Mouse (Mus musculus): ENCODE data around the gene Ubald2. TPM values are rescaled to one million over a fixed set of nuclear protein-coding genes. Genes with fewer than 3 reads are reported as not detected.

Ubald2 gene
- polyA plus RNA-seq, 1 experiment from 2014 or later, result 67.6 TPM

DNA sequence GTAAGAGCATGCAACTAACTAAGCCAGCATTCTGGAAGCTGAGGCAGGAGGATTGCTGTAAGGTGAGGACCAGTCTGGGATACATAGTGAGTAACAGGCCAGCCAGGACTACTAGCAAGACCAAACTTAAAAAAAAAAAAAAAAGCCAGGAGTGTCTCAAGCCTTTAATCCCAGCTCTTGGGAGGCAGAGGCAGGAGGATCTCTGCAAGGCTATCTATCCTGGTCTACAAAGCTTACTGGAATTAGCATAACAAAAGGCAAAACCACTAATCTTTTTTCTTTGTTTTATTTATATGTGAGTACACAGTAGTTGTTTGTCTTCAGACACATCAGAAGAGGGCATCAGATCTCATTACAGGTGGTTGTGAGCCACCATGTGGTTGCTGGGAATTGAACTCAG, 54.3 kb downstream of the Ubald2 start:
- DNase-seq (ENCODE audit: low spot score), result no peak
- no peak overlapping the region for H3K9ac ChIP-seq
- no peaks in the 10 kb centered on the region for H3K27me3 ChIP-seq (ENCODE audit: control insufficient read depth, insufficient read depth, low read length)
- H3K9me3 ChIP-seq (ENCODE audit: control insufficient read depth, low read length), result no peaks in the 10 kb centered on the region
- no peak for ATAC-seq (ENCODE audit: low FRiP score)
- H3K4me2 ChIP-seq (replicated peaks), result no peak overlapping the region
- peaks cover 10% of the 10 kb centered on the region for H3K4me1 ChIP-seq (replicated peaks; ENCODE audit: control insufficient read depth, insufficient read depth, low read length)
- no peak overlapping the region for H3K27ac ChIP-seq
- no peak overlapping the region for H3K4me3 ChIP-seq (replicated peaks; ENCODE audit: low read length)
- H3K36me3 ChIP-seq (replicated peaks; ENCODE audit: control insufficient read depth, insufficient read depth), result peaks cover 44% of the 10 kb centered on the region

Other genes starting within 250 kb of the Ubald2 start
- 80.7 and 88.0 TPM in 2 replicates for gene Ten1, start 235.2 kb upstream of the Ubald2 start, polyA plus RNA-seq (2014; fragmentation: Nextera tagmentation; extraction: Ambion mirVana)
- gene Acox1, start 235.0 kb upstream of the Ubald2 start, polyA plus RNA-seq (2014; fragmentation: Nextera tagmentation; extraction: Ambion mirVana), result 67.5 and 75.7 TPM in 2 replicates
- 0.62 and 0.64 TPM in 2 replicates for gene Evpl, start 196.0 kb upstream of the Ubald2 start, polyA plus RNA-seq (2014; fragmentation: Nextera tagmentation; extraction: Ambion mirVana)
- gene Srp68, start 159.9 kb upstream of the Ubald2 start, polyA plus RNA-seq (2014; fragmentation: Nextera tagmentation; extraction: Ambion mirVana), result 52.0 and 54.0 TPM in 2 replicates
- gene Galr2, start 153.2 kb upstream of the Ubald2 start, polyA plus RNA-seq (2014; fragmentation: Nextera tagmentation; extraction: Ambion mirVana), result 0.55 and 0.57 TPM in 2 replicates
- gene Exoc7, start 126.9 kb upstream of the Ubald2 start, polyA plus RNA-seq (2014; fragmentation: Nextera tagmentation; extraction: Ambion mirVana), result 115 and 118 TPM in 2 replicates
- gene Foxj1, start 98.7 kb upstream of the Ubald2 start, polyA plus RNA-seq (2014; fragmentation: Nextera tagmentation; extraction: Ambion mirVana), result 13.1 and 16.2 TPM in 2 replicates
- gene Rnf157, start 21.1 kb upstream of the Ubald2 start, polyA plus RNA-seq (2014; fragmentation: Nextera tagmentation; extraction: Ambion mirVana), result 68.5 and 75.5 TPM in 2 replicates
- gene Qrich2, start 32.1 kb downstream of the Ubald2 start, polyA plus RNA-seq (2014; fragmentation: Nextera tagmentation; extraction: Ambion mirVana), result 0.09 TPM in 1 of 2 replicates, not detected in the other
- gene Prpsap1, start 60.1 kb downstream of the Ubald2 start, polyA plus RNA-seq (2014; fragmentation: Nextera tagmentation; extraction: Ambion mirVana), result 162 and 173 TPM in 2 replicates
- 4.0 and 4.1 TPM in 2 replicates for gene Sphk1, start 96.8 kb downstream of the Ubald2 start, polyA plus RNA-seq (2014; fragmentation: Nextera tagmentation; extraction: Ambion mirVana)
- gene Ube2o, start 147.4 kb downstream of the Ubald2 start, polyA plus RNA-seq (2014; fragmentation: Nextera tagmentation; extraction: Ambion mirVana), result 27.5 and 28.5 TPM in 2 replicates
- 0.15 TPM in 1 of 2 replicates, not detected in the other for gene Aanat, start 152.3 kb downstream of the Ubald2 start, polyA plus RNA-seq (2014; fragmentation: Nextera tagmentation; extraction: Ambion mirVana)
- 1.1 and 1.2 TPM in 2 replicates for gene Rhbdf2, start 192.9 kb downstream of the Ubald2 start, polyA plus RNA-seq (2014; fragmentation: Nextera tagmentation; extraction: Ambion mirVana)
- gene Prcd, start 219.4 kb downstream of the Ubald2 start, polyA plus RNA-seq (2014; fragmentation: Nextera tagmentation; extraction: Ambion mirVana), result 2.8 and 3.5 TPM in 2 replicates
- gene Cygb, start 220.2 kb downstream of the Ubald2 start, polyA plus RNA-seq (2014; fragmentation: Nextera tagmentation; extraction: Ambion mirVana), result 26.5 and 29.7 TPM in 2 replicates